Mouse (Mus musculus) embryonic facial prominence, embryonic 11.5 days (tissue): ENCODE results near the gene Gtf3c5. TPM values are rescaled to one million over a fixed set of nuclear protein-coding genes. Genes with fewer than 3 reads are reported as not detected.

Experiments used
- ATAC-seq: fragments of 200-750 bp; cut with Nextera tagmentation; replicated peaks from 2 replicates; pipeline ENCODE4 v1.8.0; 2017; ENCODE audit warnings: low read depth; ENCODE audit not compliant: insufficient number of reproducible peaks, low FRiP score, low TSS enrichment
- DNase-seq: peaks from one replicate; pipeline ENCODE4 v3.0.0-alpha.2; 2015; ENCODE audit warnings: low spot score
- H3K27ac ChIP-seq: fragments of 300-500 bp; sonication (generic); replicated peaks from 2 replicates; pipeline ENCODE4 v1.5.1; 2014; ENCODE audit warnings: mild to moderate bottlenecking, low read depth, low read length, control low read depth
- H3K27me3 ChIP-seq: fragments of 300-500 bp; sonication (generic); 2 replicates; pipeline ENCODE4 v1.6.1; 2014; ENCODE audit warnings: mild to moderate bottlenecking, low read length, moderate library complexity, mixed read lengths; ENCODE audit not compliant: control insufficient read depth, insufficient read depth
- H3K36me3 ChIP-seq: fragments of 300-500 bp; sonication (generic); replicated peaks from 2 replicates; pipeline ENCODE4 v1.6.1; 2014; ENCODE audit warnings: low read depth, mild to moderate bottlenecking, low read length, moderate library complexity, mixed read lengths; ENCODE audit not compliant: control insufficient read depth, insufficient read depth
- H3K4me1 ChIP-seq: fragments of 300-500 bp; sonication (generic); 2 replicates; pipeline ENCODE4 v1.6.1; 2014; ENCODE audit warnings: low read length, mixed read lengths; ENCODE audit not compliant: control insufficient read depth, insufficient read depth
- H3K4me2 ChIP-seq: fragments of 300-500 bp; sonication (generic); 2 replicates; pipeline ENCODE4 v1.6.1; 2014; ENCODE audit warnings: low read depth, mild to moderate bottlenecking, control low read depth, low read length, moderate library complexity
- H3K4me3 ChIP-seq: fragments of 300-500 bp; sonication (generic); 2 replicates; pipeline ENCODE4 v1.5.1; 2014; ENCODE audit warnings: low read depth, low read length, control low read depth
- H3K9ac ChIP-seq: fragments of 300-500 bp; sonication (generic); replicated peaks from 2 replicates; pipeline ENCODE4 v1.6.1; 2014; ENCODE audit warnings: mild to moderate bottlenecking, control low read depth, low read length
- H3K9me3 ChIP-seq: fragments of 300-500 bp; sonication (generic); replicated peaks from 2 replicates; pipeline ENCODE4 v1.6.1; 2016; ENCODE audit warnings: mild to moderate bottlenecking, low read length, inconsistent platforms, mixed read lengths; ENCODE audit not compliant: control insufficient read depth
- WGBS: fragments of 180-500 bp; shearing (Covaris S2); extraction: QIAGEN DNeasy Blood & Tissue Kit; methylation state at CpG from one replicate; pipeline ENCODE4 v1.1.7; 2014; 5-methylcytosine and 5-hydroxymethylcytosine counted together
- polyA plus RNA-seq: library from polyadenylated mRNA; unstranded; fragments of >200 nt; fragmentation: Nextera tagmentation; extraction: Ambion mirVana; gene quantifications from 2 replicates; pipeline ENCODE4 v1.2.1, GENCODE M21; 2014

Gene Gtf3c5
- polyA plus RNA-seq, 1 experiment from 2014 or later, result 38.5 TPM

DNA sequence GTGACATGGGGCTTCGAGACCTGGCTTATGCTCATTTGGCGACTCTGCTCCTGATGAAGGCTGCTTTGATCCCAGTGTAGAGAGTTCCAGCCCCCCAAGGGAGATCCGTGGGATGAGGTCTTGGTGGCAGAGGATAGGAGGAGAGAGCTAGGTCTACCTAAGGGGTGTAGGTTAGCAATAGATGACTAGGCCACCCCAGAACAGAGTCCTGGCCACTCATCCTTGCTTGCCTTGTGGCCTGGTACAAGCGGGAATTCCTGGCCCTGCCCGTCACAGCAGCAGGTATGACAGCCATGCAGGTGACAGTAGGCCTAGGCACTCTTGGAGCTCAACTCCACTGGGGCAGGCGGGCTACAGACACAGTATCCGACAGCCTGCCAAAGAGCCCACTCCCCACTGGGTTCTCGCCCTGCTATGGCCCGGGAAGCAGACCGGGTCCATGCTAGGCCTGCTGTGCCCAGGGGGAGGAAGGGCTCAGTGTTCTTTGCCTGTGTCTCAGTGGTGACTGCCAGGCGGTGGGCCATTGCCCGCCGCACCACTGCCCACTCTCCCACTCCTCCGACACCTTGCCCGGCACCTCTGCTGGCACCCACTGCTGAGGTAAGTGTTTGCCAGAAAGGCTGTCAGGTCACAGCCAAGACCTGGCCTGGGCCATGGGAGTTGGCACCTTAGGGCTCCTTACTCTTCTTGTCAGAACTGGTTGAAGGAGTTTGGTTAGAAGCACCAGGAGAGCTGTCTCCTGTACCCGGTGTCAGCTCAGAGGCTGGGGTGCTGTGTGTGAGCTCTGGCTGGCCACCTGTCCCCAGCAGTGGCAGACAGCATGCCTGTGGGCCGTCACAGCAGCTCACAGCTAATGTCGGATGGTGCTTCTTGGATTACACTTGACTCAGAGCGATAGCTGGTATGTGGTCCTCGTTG is 55.9 kb downstream of the Gtf3c5 start:
- H3K9ac ChIP-seq, result no peak overlapping the region
- H3K4me3 ChIP-seq, result no peak overlapping the region
- 81% methylated on average over 20 of the region's 20 CpGs for WGBS
- no peak overlapping the region for H3K4me2 ChIP-seq
- H3K4me1 ChIP-seq, result peaks cover 8% of the 10 kb centered on the region; the same call in 1 of the 2 replicates
- no peak for DNase-seq
- no peak for ATAC-seq
- no peaks in the 10 kb centered on the region for H3K9me3 ChIP-seq
- no peaks in the 10 kb centered on the region for H3K27me3 ChIP-seq
- no peak overlapping the region for H3K27ac ChIP-seq
- H3K36me3 ChIP-seq, result no peaks in the 10 kb centered on the region

DNA sequence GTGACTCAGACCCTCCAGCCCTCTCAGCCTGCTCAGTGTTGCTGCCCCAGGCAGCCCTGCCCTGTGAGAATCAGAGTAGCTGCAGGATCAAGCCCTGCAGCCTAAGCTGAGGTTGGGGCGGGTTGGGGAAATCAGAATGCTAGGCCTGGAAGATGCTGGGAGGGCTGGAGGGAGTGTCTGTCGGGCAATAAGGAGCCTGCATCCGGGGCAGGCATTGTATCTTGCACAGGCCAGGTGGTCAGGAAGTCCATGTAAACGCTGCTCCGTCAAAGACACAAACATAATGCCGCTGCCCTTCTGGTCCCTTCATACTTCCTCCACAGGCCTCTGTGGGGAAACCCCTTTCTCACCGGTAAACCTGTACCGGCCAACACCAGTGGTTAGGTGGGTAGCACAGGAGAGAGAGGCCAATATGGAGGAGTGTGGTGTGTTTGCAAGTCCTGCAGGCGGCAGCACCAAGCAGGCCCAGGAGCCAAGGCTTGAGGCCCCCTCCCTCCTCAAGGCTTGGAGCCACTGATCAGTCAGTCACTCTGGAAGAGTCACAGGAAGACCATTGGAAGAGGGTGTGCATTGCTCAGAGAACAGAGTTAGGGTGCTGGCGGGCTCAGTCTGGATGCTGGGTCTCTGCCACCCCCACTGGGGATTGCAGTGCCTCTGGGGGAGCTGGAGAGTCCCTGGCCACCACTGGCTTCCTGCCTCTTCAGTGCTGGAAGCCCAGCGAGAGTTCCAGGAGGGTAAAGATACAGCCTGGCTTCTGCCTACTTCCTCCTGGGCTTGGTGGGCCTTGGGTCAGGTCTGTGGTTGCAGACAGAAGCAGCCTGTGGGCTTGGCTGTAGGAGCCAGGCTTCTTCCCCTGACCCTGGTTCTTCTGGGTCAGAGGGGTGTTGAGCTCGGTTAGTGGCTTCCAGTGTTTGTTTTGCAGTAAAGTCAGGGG is 57.3 kb downstream of the Gtf3c5 start:
- H3K4me3 ChIP-seq, result no peak overlapping the region
- 46% methylated on average over 12 of the region's 12 CpGs for WGBS
- no peaks in the 10 kb centered on the region for H3K9me3 ChIP-seq

DNA sequence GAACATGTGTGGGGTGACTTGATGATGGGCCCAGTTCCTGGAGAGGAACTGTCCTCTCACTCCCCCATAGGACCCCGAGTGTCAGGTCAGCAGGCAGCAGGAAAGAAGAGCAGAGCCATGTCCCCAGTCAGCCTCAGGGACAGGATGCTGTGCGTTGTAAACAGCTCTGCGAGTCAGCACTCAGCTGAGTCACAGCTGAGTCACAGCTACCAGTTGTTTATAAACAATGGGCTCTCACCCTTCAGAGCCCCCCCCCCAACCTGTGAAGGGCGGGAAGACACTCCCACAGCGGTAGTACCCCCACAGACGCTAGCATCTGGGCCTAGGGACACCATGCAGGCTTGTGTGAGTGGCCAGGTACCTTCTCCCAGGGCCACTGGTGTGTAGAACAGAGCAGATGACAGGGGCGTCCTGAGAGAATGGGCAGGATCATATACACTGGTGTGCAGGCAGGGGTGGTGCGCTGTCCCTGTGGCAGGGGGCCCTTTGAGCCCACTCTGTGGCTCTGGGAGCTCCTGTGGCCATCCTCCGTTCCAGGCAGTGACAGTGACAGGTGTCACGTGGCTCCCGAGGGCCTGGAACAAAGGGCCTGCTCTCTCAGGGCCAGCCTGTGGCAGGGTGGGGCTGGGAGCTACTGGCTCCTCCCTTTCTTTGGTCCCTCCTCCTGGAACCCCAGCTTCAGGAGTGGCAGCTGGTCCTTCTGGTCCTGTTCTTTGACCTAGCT is 58.2 kb downstream of the Gtf3c5 start:
- no peak overlapping the region; the same call in 1 of the 2 replicates for H3K4me2 ChIP-seq
- whole genome bisulfite sequencing, result 20% methylated on average over 9 of the region's 11 CpGs
- no peak overlapping the region for H3K4me3 ChIP-seq
- peaks cover 8% of the 10 kb centered on the region; the same call in 1 of the 2 replicates for H3K4me1 ChIP-seq
- no peaks in the 10 kb centered on the region for H3K36me3 ChIP-seq
- ATAC-seq, result peak; percentile 79
- DNase-seq, result peak; percentile 64
- no peaks in the 10 kb centered on the region for H3K27me3 ChIP-seq
- no peaks in the 10 kb centered on the region for H3K9me3 ChIP-seq
- peak overlapping the region; percentile 60 for H3K27ac ChIP-seq
- H3K9ac ChIP-seq, result peak overlapping the region; percentile 37

More for the DNA sequence above, 57.3 kb downstream of the Gtf3c5 start:
- ATAC-seq, result no peak; the same call in 1 of the 2 replicates
- H3K4me2 ChIP-seq, result no peak overlapping the region; the same call in 1 of the 2 replicates
- peak overlapping the region; percentile 37 for H3K9ac ChIP-seq
- H3K36me3 ChIP-seq, result no peaks in the 10 kb centered on the region
- peak; percentile 30 for DNase-seq
- H3K27ac ChIP-seq, result peak overlapping the region; percentile 60; the same call in 1 of the 2 replicates
- H3K4me1 ChIP-seq, result peaks cover 8% of the 10 kb centered on the region; the same call in 1 of the 2 replicates
- H3K27me3 ChIP-seq, result no peaks in the 10 kb centered on the region

DNA sequence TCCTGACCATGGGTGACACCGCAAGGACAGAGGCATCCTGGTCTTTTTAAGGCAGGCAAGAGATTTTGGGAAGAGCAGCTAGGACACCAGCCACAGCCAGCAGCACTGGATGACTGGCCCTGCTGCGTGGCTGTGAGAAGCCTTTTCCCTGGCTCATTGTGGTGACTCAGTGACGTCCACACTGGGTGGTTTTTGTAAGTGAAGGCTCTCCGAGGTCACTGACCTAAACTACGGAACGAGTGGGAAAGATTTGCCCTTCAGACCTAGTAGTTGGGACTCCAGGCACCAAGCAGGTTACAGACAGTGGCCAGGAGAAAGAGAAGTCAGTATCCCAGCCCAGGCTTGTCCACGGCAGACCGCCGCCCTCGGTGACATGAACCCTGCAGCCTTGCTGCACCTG is 59.1 kb downstream of the Gtf3c5 start:
- H3K4me1 ChIP-seq, result peaks cover 8% of the 10 kb centered on the region; the same call in 1 of the 2 replicates
- no peak for ATAC-seq
- H3K9ac ChIP-seq, result no peak overlapping the region; the same call in 1 of the 2 replicates
- no peak overlapping the region; the same call in 1 of the 2 replicates for H3K27ac ChIP-seq
- no peaks in the 10 kb centered on the region for H3K36me3 ChIP-seq
- DNase-seq, result no peak
- no peaks in the 10 kb centered on the region for H3K9me3 ChIP-seq
- no peak overlapping the region for H3K4me3 ChIP-seq
- no peak overlapping the region for H3K4me2 ChIP-seq
- no peaks in the 10 kb centered on the region for H3K27me3 ChIP-seq
- WGBS, result 79% methylated on average over 10 of the region's 10 CpGs

DNA sequence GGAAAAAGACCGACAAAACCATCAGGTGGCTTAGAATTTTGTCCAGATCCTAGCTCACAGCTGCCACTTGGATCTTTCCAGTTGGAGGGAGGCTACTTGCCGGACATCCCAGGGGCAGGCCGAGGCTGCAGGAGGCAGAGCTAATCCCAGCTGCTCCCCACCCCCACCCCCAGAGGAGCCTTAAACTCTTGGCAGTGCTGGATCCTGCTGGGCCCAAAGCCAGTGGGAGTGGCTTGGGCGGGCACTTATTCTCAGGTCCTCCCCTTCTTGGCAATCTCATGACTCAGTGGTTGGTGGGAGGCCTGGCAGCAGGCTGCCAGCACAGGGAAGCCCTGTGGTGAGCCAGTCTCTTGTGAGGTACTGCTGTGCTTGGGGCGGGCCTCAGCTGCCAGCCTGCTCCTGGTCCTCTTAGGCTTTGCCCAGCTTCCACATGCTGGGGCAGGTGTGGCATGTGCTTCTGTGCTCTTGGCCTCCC is 59.9 kb downstream of the Gtf3c5 start:
- ATAC-seq, result no peak
- no peaks in the 10 kb centered on the region for H3K9me3 ChIP-seq
- no peak overlapping the region for H3K4me2 ChIP-seq
- no peak overlapping the region for H3K27ac ChIP-seq
- H3K9ac ChIP-seq, result no peak overlapping the region
- no peaks in the 10 kb centered on the region for H3K36me3 ChIP-seq
- 16% methylated on average over 5 of the region's 5 CpGs for WGBS
- H3K27me3 ChIP-seq, result no peaks in the 10 kb centered on the region
- no peak overlapping the region for H3K4me3 ChIP-seq
- DNase-seq, result peak; percentile 31
- peaks cover 8% of the 10 kb centered on the region; the same call in 1 of the 2 replicates for H3K4me1 ChIP-seq

DNA sequence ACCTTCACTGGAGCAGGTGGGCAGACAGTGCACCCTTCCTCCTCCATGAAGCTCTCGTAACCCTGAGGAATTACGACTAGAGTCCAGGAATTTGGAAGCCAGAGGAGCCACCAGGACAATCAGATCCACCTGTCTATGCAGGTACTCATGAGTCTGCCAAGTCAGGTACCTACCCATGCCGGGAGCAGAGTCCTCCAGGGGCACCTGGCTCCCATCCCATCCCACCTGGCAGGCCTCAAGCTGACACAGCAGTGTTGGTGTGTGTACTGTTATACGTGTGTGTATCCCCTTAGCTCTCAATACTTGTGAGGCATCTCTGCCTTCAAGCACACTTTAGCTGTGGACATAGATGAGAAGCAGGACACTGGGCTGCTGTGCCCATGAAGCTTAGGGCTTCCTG is 61.4 kb downstream of the Gtf3c5 start:
- WGBS, result 80% methylated on average over 4 of the region's 4 CpGs
- H3K4me1 ChIP-seq, result peaks cover 8% of the 10 kb centered on the region; the same call in 1 of the 2 replicates
- no peak for DNase-seq

DNA sequence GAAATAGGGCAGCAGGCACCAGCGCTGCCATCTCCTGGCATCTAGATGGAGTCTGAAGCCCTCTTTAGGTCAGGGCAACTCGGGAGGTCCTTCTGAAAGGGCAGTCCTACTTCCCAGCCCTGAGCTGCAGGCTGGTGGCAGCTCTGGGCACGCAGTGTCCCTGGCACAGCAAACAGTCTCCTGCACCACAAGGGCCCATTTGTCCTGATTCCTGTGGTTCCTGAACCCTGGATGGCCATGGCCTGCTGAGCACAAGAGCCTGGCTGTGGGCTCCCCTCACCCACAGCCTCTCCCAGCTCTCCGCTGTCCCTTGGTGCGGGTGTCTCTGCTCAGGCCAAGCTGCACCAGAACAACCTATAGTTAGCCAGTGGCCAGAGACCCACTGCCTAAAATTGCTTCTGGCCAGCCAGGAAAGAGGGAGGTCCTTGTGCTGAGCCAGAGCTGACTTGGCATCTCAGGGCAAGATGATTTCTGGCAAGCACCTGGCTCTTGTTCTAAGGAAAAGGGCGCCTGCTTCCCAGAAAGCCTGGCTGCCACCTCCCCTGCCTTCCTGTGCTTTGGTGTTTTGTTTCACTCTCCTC is 61.9 kb downstream of the Gtf3c5 start:
- H3K9ac ChIP-seq, result no peak overlapping the region
- 85% methylated on average over 6 of the region's 6 CpGs for WGBS
- no peak overlapping the region for H3K4me3 ChIP-seq
- no peak overlapping the region for H3K27ac ChIP-seq
- H3K9me3 ChIP-seq, result no peaks in the 10 kb centered on the region
- peaks cover 8% of the 10 kb centered on the region; the same call in 1 of the 2 replicates for H3K4me1 ChIP-seq
- H3K27me3 ChIP-seq, result no peaks in the 10 kb centered on the region
- DNase-seq (no peak), ATAC-seq (no peak)
- no peak overlapping the region for H3K4me2 ChIP-seq
- no peaks in the 10 kb centered on the region for H3K36me3 ChIP-seq

More for the DNA sequence above, 61.4 kb downstream of the Gtf3c5 start:
- Histone ChIP-seq H3K4me2 (no peak overlapping the region), H3K9ac (no peak overlapping the region), H3K27me3 (no peaks in the 10 kb centered on the region), H3K4me3 (no peak overlapping the region), H3K9me3 (no peaks in the 10 kb centered on the region), H3K36me3 (no peaks in the 10 kb centered on the region), H3K27ac (no peak overlapping the region)
- no peak for ATAC-seq
